Mouse (Mus musculus): ENCODE measurements around the gene Nrcam.

The Nrcam gene

GRCm38 (mm10) chr12:44438884-44439283, 110.2 kb downstream of the Nrcam start:
- DNase-seq, result no peak

GRCm38 (mm10) chr12:44440230-44440629, 111.5 kb downstream of the Nrcam start:
- no peak for DNase-seq

- no peak for DNase-seq
Observed at GRCm38 (mm10) chr12:44450930-44451329, 122.2 kb downstream of the Nrcam start.

GRCm38 (mm10) chr12:44451742-44452141, 123.1 kb downstream of the Nrcam start:
- peak; percentile 36 for DNase-seq

GRCm38 (mm10) chr12:44453791-44454190, 125.1 kb downstream of the Nrcam start:
- no peak for DNase-seq

- no peak for DNase-seq
Observed at GRCm38 (mm10) chr12:44457961-44458360, 129.3 kb downstream of the Nrcam start.

- no peak for DNase-seq
Observed at GRCm38 (mm10) chr12:44462436-44462835, 133.8 kb downstream of the Nrcam start.

GRCm38 (mm10) chr12:44462976-44463375, 134.3 kb downstream of the Nrcam start:
- no peak for DNase-seq

- DNase-seq, result no peak
Observed at GRCm38 (mm10) chr12:44471073-44471472, 142.4 kb downstream of the Nrcam start.

GRCm38 (mm10) chr12:44475355-44475754, 146.7 kb downstream of the Nrcam start:
- DNase-seq, result no peak

GRCm38 (mm10) chr12:44479260-44480030, 150.8 kb downstream of the Nrcam start:
- DNase-seq, result no peak

- no peak for DNase-seq
Observed at GRCm38 (mm10) chr12:44480031-44480419, 151.3 kb downstream of the Nrcam start.

GRCm38 (mm10) chr12:44481415-44481814, 152.7 kb downstream of the Nrcam start:
- DNase-seq, result no peak

- no peak for DNase-seq
Observed at GRCm38 (mm10) chr12:44492759-44493479, 164.2 kb downstream of the Nrcam start.

- no peak for DNase-seq
Observed at GRCm38 (mm10) chr12:44497762-44498161, 169.1 kb downstream of the Nrcam start.

GRCm38 (mm10) chr12:44498872-44499271, 170.2 kb downstream of the Nrcam start:
- no peak for DNase-seq

- no peak for DNase-seq
Observed at GRCm38 (mm10) chr12:44501807-44502487, 173.3 kb downstream of the Nrcam start.

- no peak for DNase-seq
Observed at GRCm38 (mm10) chr12:44503737-44504136, 175.1 kb downstream of the Nrcam start.

- no peak for DNase-seq
Observed at GRCm38 (mm10) chr12:44508635-44509034, 179.9 kb downstream of the Nrcam start.

GRCm38 (mm10) chr12:44509406-44510104, 180.9 kb downstream of the Nrcam start:
- no peak for DNase-seq

- no peak for DNase-seq
Observed at GRCm38 (mm10) chr12:44515066-44515465, 186.4 kb downstream of the Nrcam start.

- DNase-seq, result no peak
Observed at GRCm38 (mm10) chr12:44519440-44520141, 190.9 kb downstream of the Nrcam start.
